8 mouse cellular contexts compared by ENCODE assay signal in the genomic region with DNA sequence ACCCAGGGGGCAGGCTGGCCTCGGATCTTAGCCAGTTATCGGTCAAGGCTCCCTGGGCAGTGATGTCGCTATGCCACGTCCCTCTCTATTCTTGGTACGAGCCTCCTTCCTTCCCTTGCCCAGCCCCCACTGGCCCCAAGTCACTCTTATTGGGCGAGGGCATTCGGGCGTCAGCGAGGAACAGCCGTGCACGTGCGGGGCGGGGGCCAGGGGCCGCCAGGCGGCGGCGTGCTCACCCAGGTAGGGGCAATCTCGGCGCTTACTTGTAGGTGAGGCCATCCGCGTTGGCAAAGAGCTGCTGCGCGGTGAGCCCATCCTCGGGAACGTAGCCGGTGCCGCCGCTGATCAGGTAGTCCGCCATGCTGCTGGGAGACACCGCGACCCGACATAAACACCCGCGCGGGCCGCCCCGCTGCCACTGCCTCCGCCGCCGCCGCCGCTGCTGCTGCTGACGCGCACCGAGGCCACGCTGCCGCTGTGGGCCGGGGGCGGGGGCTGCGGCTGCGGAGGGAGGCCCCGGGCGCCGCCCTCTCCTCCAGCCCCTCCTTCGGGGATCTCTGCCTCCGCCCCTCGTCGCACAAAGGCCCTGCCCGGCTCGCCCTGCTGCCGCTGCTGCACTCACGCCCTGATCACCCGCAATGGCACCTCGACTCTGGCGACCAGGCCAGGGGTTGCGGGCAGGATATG. TPM values are rescaled to one million over a fixed set of nuclear protein-coding genes. Genes with fewer than 3 reads are reported as not detected.
DNase-seq lines count a peak whose midpoint lies in the region; ATAC-seq lines count a peak whose summit lies in the region.

No protein-coding gene starts in this region.

- H3K4me1 ChIP-seq in hindbrain, embryonic 14.5 days (replicated peaks; ENCODE audit: control insufficient read depth, insufficient read depth, low read length), result peaks cover 42% of the 10 kb centered on the region

- peaks cover 14% of the 10 kb centered on the region; the same call in 1 of the 2 replicates for H3K27me3 ChIP-seq in hindbrain, embryonic 14.5 days (ENCODE audit: control insufficient read depth, insufficient read depth, low read length)

- peaks cover 4% of the 10 kb centered on the region for H3K36me3 ChIP-seq in hindbrain, embryonic 14.5 days (replicated peaks; ENCODE audit: control insufficient read depth, insufficient read depth)

- WGBS in hindbrain, embryonic 14.5 days, result under 1% methylated on average over 52 of the region's 66 CpGs

- peak; percentile 85 for ATAC-seq in hindbrain, embryonic 14.5 days (ENCODE audit: low FRiP score)
- peak; percentile 76 for ATAC-seq in megakaryocyte, adult 5-6 weeks (ENCODE audit: poor library complexity, severe bottlenecking)

- peak; percentile 87 for DNase-seq in R1 (ENCODE audit: low read depth, low spot score)
- peak; percentile 92 to 93 for DNase-seq in cerebellum, postnatal 10 days
- peak; percentile 55 for DNase-seq in frontal cortex, postnatal 25 days (ENCODE audit: low spot score in 2 of 2)
- peak; percentile 71 for DNase-seq in hindbrain, embryonic 14.5 days (ENCODE audit: low spot score)
- DNase-seq in left cerebral cortex, adult 8-10 months (ENCODE audit: low spot score in 2 of 2), result peak; percentile 62 to 70
- DNase-seq in right cerebral cortex, adult 18-20 months, result peak; percentile 78
- peak; percentile 72 for DNase-seq in urinary bladder, postnatal 25 days (ENCODE audit: low spot score)

- no peaks in the 10 kb centered on the region for H3K9me3 ChIP-seq in hindbrain, embryonic 14.5 days (ENCODE audit: control insufficient read depth, low read length)

- H3K9ac ChIP-seq in hindbrain, embryonic 14.5 days, result peak overlapping the region; percentile 78

- peak overlapping the region; percentile 79 for H3K27ac ChIP-seq in hindbrain, embryonic 14.5 days

- H3K4me2 ChIP-seq in hindbrain, embryonic 14.5 days (replicated peaks), result peak overlapping the region; percentile 79

- H3K4me3 ChIP-seq in hindbrain, embryonic 14.5 days (replicated peaks; ENCODE audit: low read length), result peak overlapping the region; percentile 68

RNA-seq across cellular contexts. Expression of a gene that starts 4.2 kb away (rescaled TPM):
- polyA plus RNA-seq in hindbrain, embryonic 14.5 days (2014; fragmentation: Nextera tagmentation; extraction: Ambion mirVana), result 60.8 and 65.0 TPM in 2 replicates
- total RNA-seq in left cerebral cortex, adult 8-10 months (2022), result 10 to 100 TPM; 52.5 to 72.2 (median 59.0) TPM
- 7.8 and 12.0 TPM in 2 replicates for total RNA-seq in megakaryocyte, adult 5-6 weeks (2015)
- total RNA-seq in megakaryocyte, adult 5-6 weeks (2017), result 9.0 and 11.6 TPM in 2 replicates

RNA-seq across cellular contexts. Expression of a gene that starts 32.6 kb away (rescaled TPM):
- 10.0 and 11.0 TPM in 2 replicates for polyA plus RNA-seq in hindbrain, embryonic 14.5 days (2014; fragmentation: Nextera tagmentation; extraction: Ambion mirVana)
- 1 to 10 TPM; 3.8 to 4.7 (median 4.4) TPM for total RNA-seq in left cerebral cortex, adult 8-10 months (2022)
- not detected in 2 replicates for total RNA-seq in megakaryocyte, adult 5-6 weeks (2015)
- not detected in 2 replicates for total RNA-seq in megakaryocyte, adult 5-6 weeks (2017)

RNA-seq across cellular contexts. Expression of a gene that starts 47.1 kb away (rescaled TPM):
- 42.7 and 43.0 TPM in 2 replicates for polyA plus RNA-seq in hindbrain, embryonic 14.5 days (2014; fragmentation: Nextera tagmentation; extraction: Ambion mirVana)
- 10 to 100 TPM; 29.5 to 37.0 (median 34.2) TPM for total RNA-seq in left cerebral cortex, adult 8-10 months (2022)
- 29.2 and 29.6 TPM in 2 replicates for total RNA-seq in megakaryocyte, adult 5-6 weeks (2015)
- 27.3 and 33.9 TPM in 2 replicates for total RNA-seq in megakaryocyte, adult 5-6 weeks (2017)

Comparison
In these comparisons a context has a peak if more than half of its experiments do, and no peak if none do; other contexts are left out.
1. Peak in every context shown above with its lines: DNase-seq, ATAC-seq, H3K4me3 ChIP-seq and H3K27ac ChIP-seq.
2. RNA of a gene that starts 4.2 kb away (total RNA-seq): 52.5 to 72.2 TPM in left cerebral cortex, adult 8-10 months; 7.8 to 12.0 TPM in megakaryocyte, adult 5-6 weeks; every median in the first group is over 4 times any median in the second.
3. RNA of a gene that starts 32.6 kb away (total RNA-seq): 3.8 to 4.7 TPM in left cerebral cortex, adult 8-10 months; not detected in megakaryocyte, adult 5-6 weeks; every median in the first group is over 4 times any median in the second.